Mouse (Mus musculus): ENCODE results near the gene Bcl11a. TPM values are rescaled to one million over a fixed set of nuclear protein-coding genes. Genes with fewer than 3 reads are reported as not detected.

Gene Bcl11a
- total and polyA plus RNA-seq, 3 experiments, result 37.0 to 112 (median 83.8) TPM

- 0 out of 2 replicates have a peak, but pooled peaks have one; percentile 25 for TF ChIP-seq TBP (IDR thresholded peaks at IDR 0.05; ENCODE audit: low read depth, low read length)
- peak; percentile 64; the same call in 1 of the 2 replicates for TF ChIP-seq BHLHE40 (IDR thresholded peaks at IDR 0.05; ENCODE audit: borderline replicate concordance, low read depth, low read length)
- no peak for TF ChIP-seq NELFE (IDR thresholded peaks at IDR 0.05; ENCODE audit: low read depth, low read length)
- no peak for TF ChIP-seq ZKSCAN1 (IDR thresholded peaks at IDR 0.05; ENCODE audit: low read depth, low read length)
- peak; percentile 22 to 74; a peak in 3 of 4 replicates for TF ChIP-seq EP300 (IDR thresholded peaks at IDR 0.05; ENCODE audit: low read depth in 1 of 2, low read length in 2 of 2)
- TF ChIP-seq HCFC1 (IDR thresholded peaks at IDR 0.05; ENCODE audit: low read depth, low read length), result no peak
- peak; percentile 75 for TF ChIP-seq MYB (IDR thresholded peaks at IDR 0.05; ENCODE audit: low read depth, low read length)
- TF ChIP-seq NRF1 (IDR thresholded peaks at IDR 0.05; ENCODE audit: insufficient read depth, low read depth, low read length, poor library complexity, severe bottlenecking), result no peak
- TF ChIP-seq E2F4 (IDR thresholded peaks at IDR 0.05; ENCODE audit: borderline replicate concordance, low read depth, low read length), result no peak; the same call in 1 of the 2 replicates
- TF ChIP-seq CTCF (IDR thresholded peaks at IDR 0.05 in 2 of 3, conservative IDR thresholded peaks at IDR 0.05 in 1 of 3; ENCODE audit: control insufficient read depth in 1 of 3, insufficient read depth in 1 of 3, low read depth in 2 of 3, low read length in 3 of 3, poor library complexity in 1 of 3, severe bottlenecking in 1 of 3), result no peak; a peak in 1 of 6 replicates
These were observed 52.4 kb downstream of the Bcl11a start (continued) for GRCm38 (mm10) chr11:24130186-24130760.

GRCm38 (mm10) chr11:24131818-24132217, 54.0 kb downstream of the Bcl11a start:
- Histone ChIP-seq H3K27me3 (ENCODE audit: control insufficient read depth in 1 of 2, insufficient read depth in 2 of 2, low read length in 2 of 2) (no peaks in the 10 kb centered on the region), H3K9me3 (replicated peaks; ENCODE audit: insufficient read depth, low read length) (no peaks in the 10 kb centered on the region), H3K27ac (ENCODE audit: control insufficient read depth, low read depth, low read length) (peak overlapping the region; percentile 91), H3K36me3 (ENCODE audit: control insufficient read depth in 1 of 2, insufficient read depth in 2 of 2, low read length in 2 of 2) (peaks cover 24 to 93% of the 10 kb centered on the region in 2 experiments), H3K9ac (ENCODE audit: control insufficient read depth, low read depth, low read length, poor library complexity, severe bottlenecking) (peak overlapping the region; percentile 52), H3K4me3 (ENCODE audit: control insufficient read depth in 1 of 2, insufficient read depth in 1 of 2, low read depth in 2 of 2, low read length in 2 of 2) (no peak overlapping the region), H3K79me2 (ENCODE audit: control insufficient read depth, insufficient read depth, low read length, poor library complexity) (peaks cover 77% of the 10 kb centered on the region), H3K4me1 (ENCODE audit: control insufficient read depth in 1 of 2, insufficient read depth in 2 of 2, low read length in 2 of 2) (peaks cover 71 to 89% of the 10 kb centered on the region in 2 experiments)
- DNase-seq (ENCODE audit: low read depth, low spot score), result peak; percentile 75
- peak; percentile 52; the same call in 1 of the 2 replicates for TF ChIP-seq MAX (IDR thresholded peaks at IDR 0.05; ENCODE audit: low read length)
- no peak for TF ChIP-seq ZC3H11A (IDR thresholded peaks at IDR 0.05; ENCODE audit: low read depth, low read length)
- peak; percentile 60; the same call in 1 of the 2 replicates for TF ChIP-seq ETS1 (IDR thresholded peaks at IDR 0.05; ENCODE audit: low read depth, low read length)
- TF ChIP-seq CHD1 (IDR thresholded peaks at IDR 0.05; ENCODE audit: low read depth, low read length), result no peak
- TF ChIP-seq TBP (IDR thresholded peaks at IDR 0.05; ENCODE audit: low read depth, low read length), result 0 out of 2 replicates have a peak, but pooled peaks have one; percentile 61
- TF ChIP-seq GATA1 (IDR thresholded peaks at IDR 0.05; ENCODE audit: low read depth, low read length), result 0 out of 2 replicates have a peak, but pooled peaks have one; percentile 26
- TF ChIP-seq EP300 (IDR thresholded peaks at IDR 0.05; ENCODE audit: low read depth in 1 of 2, low read length in 2 of 2), result peak in 1 of 2 experiments; percentile 61; a peak in 2 of 4 replicates
- no peak for TF ChIP-seq USF2 (IDR thresholded peaks at IDR 0.05; ENCODE audit: borderline replicate concordance in 1 of 2, insufficient read depth in 1 of 2, low read depth in 1 of 2, low read length in 2 of 2)
- TF ChIP-seq MAZ (IDR thresholded peaks at IDR 0.05; ENCODE audit: low read depth, low read length), result no peak
- peak; percentile 51 for TF ChIP-seq SIN3A (IDR thresholded peaks at IDR 0.05; ENCODE audit: low read length)

Data from MEL (cell line).